Mouse (Mus musculus): Measurements from ENCODE around the gene Gm10337.

Gene Gm10337

GRCm38 (mm10) chr15:102516728-102517404 lies 13.3 kb downstream of the Gm10337 start, which contains the start of gene Map3k12:
Map3k12 (minus strand) TSS chr15:102517064.
- peak; percentile 77 to 83 for DNase-seq (ENCODE audit: low spot score in 2 of 2)

DNA sequence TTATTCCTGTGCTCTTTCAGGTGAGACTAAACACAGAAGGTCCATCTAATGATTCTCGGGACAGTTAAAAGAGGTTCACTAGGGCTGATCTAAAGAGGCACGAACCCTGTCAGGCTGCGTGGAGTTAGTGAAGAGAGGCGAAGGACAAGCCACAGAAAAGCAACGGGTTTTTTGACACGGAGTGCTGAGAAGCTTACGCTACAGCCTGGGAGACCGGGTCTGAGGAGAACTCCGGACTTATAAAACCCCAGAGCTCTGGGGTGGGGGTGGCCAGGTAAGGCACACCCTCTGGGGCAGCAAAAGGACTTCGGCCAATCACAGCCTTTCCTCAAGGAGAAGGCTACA lies 14.1 kb downstream of the Gm10337 start:
- DNase-seq (ENCODE audit: low spot score in 2 of 2): no peak

GRCm38 (mm10) chr15:102517976-102518858 lies 14.7 kb downstream of the Gm10337 start, which contains the start of gene Tarbp2:
Tarbp2 (plus strand) TSS chr15:102518192.
- DNase-seq (ENCODE audit: low spot score in 2 of 2): peak; percentile 100

GRCm38 (mm10) chr15:102518859-102519201 lies 15.3 kb downstream of the Gm10337 start:
- no peak for DNase-seq (ENCODE audit: low spot score in 2 of 2)

GRCm38 (mm10) chr15:102519211-102520141 lies 16.0 kb downstream of the Gm10337 start:
- DNase-seq (ENCODE audit: low spot score in 2 of 2): no peak

GRCm38 (mm10) chr15:102520416-102520815 lies 16.9 kb downstream of the Gm10337 start:
- no peak for DNase-seq (ENCODE audit: low spot score in 2 of 2)

- no peak for DNase-seq (ENCODE audit: low spot score in 2 of 2)
These were observed 18.0 kb downstream of the Gm10337 start for GRCm38 (mm10) chr15:102521480-102521879.

DNA sequence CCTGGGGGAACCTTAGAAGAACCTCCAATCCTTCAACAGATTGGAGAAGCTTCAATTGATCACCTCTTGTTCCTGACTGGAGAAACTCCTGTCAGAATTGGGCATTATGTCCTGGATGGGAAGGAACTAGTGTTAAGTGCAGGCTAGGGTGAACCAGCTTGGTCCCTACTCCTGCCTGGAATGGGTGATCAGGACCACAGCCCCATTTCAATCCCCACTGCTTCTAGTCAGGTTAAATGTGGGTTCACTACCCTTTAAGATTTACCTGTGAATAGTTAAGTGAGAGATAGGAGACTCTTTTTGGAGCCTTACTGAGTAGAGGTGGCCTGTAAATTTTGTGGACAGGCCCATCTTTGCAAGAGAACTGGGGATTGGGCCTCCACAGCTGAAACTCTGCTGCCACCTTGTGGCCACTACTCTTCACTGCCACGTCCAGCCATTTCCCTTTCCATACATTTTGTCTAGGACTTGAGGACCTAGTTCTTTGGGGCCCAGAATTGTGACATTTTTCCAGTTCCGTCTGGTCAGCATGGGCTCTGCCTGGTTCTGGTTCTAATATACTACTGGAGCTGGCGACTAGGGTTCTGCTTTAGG lies 21.5 kb downstream of the Gm10337 start, which contains the start of gene Npff:
TSS of gene Npff (minus strand) at position 51 of the 594 bp plus-strand sequence.
- DNase-seq (ENCODE audit: low spot score in 2 of 2): peak; percentile 81 to 83

- no peak for DNase-seq (ENCODE audit: low spot score in 2 of 2)
These were observed 22.8 kb downstream of the Gm10337 start for GRCm38 (mm10) chr15:102526111-102527002.

DNA sequence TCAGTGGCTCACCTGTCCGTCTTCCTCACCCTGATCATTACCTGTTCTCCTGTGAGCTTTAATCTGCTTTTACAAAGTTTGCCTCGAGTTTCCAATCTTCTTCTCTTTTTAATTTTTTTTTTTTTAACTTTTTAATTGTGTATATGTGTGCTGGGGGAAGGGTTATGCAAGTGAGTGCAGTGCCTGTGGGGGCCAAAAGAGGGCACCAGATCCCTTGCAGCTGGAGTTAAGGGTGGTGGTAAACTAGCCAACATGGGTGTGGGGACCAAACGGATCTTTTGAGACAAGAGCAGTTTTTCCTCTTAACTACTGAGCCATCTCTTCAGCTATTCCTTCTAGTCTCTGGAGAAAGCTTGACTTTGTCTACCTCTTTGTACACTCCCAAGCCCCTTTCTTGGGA lies 24.4 kb downstream of the Gm10337 start:
- DNase-seq (ENCODE audit: low spot score in 2 of 2): no peak

GRCm38 (mm10) chr15:102528396-102528795 lies 24.9 kb downstream of the Gm10337 start:
- DNase-seq (ENCODE audit: low spot score in 2 of 2): no peak

DNA sequence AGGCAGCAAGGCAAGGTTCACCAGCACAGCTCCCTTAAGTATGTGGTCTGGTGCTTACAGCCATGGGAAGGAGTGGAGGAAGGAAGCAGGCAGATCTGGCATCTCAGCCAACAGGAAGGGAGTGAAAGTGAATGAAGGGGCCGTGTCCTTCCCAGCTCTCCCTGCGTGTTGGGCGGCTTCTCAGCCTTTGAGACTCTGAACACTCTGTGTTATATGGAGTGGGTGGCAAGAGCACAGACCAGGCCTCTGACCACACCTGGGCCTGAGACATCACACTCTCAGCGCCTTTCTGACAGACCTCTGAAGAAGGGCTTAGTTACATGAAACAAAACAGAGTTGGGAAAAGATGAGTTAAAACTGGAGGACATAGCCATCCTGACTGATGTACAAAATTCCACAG lies 27.0 kb downstream of the Gm10337 start:
- no peak for DNase-seq (ENCODE audit: low spot score in 2 of 2)

DNA sequence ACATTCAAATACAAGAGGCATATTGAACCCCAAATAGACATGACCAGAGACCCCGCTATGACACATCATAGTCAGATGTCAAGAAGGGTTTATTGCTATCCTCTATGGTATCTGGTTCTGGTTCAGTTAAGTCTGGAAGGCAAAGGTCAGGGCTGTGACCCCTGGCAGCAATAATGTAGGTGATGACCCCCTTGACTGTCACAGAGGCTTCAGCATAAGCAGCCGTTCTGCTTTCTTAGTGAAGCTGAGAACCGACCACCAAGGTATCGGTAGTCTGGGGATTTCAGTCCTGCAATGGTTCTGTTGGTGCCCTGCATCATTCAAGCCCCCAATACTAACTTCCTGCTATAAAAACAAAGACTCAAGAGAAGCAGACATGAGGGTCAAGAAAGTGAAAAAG lies 28.1 kb downstream of the Gm10337 start:
- DNase-seq (ENCODE audit: low spot score in 2 of 2): no peak

DNA sequence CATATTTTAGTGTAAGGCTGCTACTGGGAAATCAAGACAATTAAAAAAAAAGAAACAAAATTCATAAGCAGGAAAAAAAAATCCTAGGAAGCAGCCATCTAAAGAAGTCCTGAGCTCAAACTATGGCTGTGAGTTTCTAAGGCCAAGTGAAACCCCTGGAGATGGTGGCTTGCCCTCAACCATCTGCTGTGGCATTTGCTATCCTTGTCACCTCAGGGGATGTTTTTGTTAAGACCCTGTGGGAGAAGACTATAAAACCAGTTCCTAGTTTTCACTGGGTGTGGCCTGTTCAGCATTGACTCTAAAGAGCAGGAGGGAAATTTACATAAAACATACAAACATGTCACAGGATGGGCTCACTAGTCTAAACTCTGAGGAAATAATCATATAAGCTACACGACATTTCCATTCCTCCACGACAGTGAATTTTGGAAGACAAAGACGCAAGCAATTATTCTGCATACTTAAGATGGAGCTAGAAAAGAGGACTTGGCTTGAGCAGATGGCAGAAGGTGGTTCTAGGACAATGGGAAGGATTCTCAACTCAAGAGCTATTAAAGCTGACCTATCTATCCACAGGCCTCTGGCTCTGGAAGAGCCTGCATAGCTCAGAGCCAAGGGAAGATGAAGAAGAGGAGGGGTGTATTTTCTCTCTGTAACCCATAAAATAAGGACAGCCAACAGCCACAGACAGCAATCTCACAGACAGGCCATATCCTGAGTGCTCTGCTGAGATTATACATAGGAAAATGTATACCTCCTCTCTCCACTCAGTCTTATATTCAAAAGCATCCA lies 28.8 kb downstream of the Gm10337 start:
- DNase-seq (ENCODE audit: low spot score in 2 of 2): no peak

DNA sequence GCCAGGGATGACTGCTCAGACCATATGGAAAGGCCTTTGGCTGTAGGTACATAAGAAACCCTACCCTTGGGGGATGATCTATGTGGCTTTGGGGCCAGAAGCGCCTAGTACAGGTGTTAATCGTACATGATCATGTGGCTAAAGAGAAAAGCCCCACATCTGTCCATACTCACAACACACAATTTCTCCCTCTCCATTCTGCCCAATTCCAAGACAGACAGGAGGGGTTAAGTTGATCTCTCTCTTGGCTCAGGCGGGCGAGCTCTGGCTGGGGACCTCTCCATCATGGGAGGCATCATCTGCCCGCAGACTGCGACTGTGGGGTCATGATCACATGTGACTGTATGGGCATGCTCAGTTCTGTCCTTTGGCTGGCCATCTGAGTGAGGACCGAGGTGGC lies 30.4 kb downstream of the Gm10337 start:
- no peak for DNase-seq (ENCODE audit: low spot score in 2 of 2)

DNA sequence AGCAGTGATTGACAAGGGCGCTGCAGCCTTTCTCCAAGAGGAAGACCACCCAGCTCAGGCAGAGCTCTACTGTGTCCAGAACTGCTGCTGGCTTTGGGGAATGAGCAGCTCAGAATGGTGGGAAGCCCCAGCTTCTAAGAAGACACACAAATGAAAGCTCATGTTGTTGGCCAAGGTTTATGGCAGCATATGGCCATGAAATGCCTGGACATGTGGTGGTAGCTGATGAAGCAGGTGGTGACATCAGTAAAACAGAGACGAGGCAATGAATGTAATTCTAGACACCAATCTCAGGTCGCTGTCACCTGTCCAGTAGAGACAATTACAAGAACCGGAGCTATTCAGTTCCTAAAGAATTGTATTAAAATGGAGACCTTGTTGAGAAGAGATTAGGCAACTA lies 41.3 kb downstream of the Gm10337 start:
- no peak for DNase-seq (ENCODE audit: low spot score in 2 of 2)

- no peak for DNase-seq (ENCODE audit: low spot score in 2 of 2)
These were observed 42.7 kb downstream of the Gm10337 start for GRCm38 (mm10) chr15:102546246-102546645.

DNA sequence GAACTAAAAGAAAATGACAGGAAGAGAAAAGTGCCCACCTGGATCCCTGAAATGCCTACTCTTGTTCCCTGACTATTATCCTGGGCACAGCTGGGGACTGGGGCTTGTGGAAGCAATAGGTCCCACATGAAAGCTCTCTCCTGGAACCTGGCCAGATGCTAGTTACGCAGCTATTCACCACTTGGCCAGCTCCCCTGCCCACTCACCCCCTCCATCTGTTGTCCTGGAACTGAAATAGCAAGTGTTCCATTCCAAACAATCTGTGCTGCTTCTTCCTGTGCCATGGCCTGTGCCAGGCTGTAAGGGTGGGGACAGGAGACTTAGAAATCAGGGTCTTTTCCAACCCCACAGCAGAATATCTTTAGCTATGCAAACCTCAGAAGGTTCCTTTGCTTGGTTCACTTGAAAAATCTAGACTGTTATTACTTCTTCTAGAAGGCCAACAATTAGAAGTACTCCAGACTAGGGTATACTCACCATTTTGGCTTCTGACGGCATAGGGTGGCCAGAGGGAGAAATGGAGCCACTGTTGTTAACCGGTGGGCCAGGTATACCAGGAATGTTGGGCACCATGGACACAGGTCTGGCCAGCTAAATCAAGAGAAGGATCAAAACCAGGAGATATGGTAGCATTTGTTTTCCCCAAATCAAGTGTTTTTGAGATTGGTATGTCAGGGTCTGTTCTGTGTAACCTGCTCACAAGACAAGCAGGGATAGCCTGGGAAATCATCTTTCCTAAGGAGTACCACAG lies 43.3 kb downstream of the Gm10337 start:
- DNase-seq (ENCODE audit: low spot score in 2 of 2): peak; percentile 90 to 92

- DNase-seq (ENCODE audit: low spot score in 2 of 2): no peak
These were observed 44.0 kb downstream of the Gm10337 start for GRCm38 (mm10) chr15:102547478-102547877.

Measured in right cerebral cortex, adult 2 months (tissue).